Mouse (Mus musculus) bone marrow macrophage, adult 2 months (primary cell): Measurements from ENCODE around the gene Cacna1b. TPM values are rescaled to one million over a fixed set of nuclear protein-coding genes. Genes with fewer than 3 reads are reported as not detected.

Experiments used
- H3K27ac ChIP-seq: 2 replicates; pipeline ENCODE4 v1.5.1; 2012; ENCODE audit warnings: low read depth, low read length; ENCODE audit not compliant: insufficient read depth
- H3K4me1 ChIP-seq: 2 replicates; pipeline ENCODE4 v1.6.1; 2012; ENCODE audit warnings: low read length; ENCODE audit not compliant: control insufficient read depth, insufficient read depth
- H3K4me3 ChIP-seq: 2 replicates; pipeline ENCODE4 v1.5.1; 2012; ENCODE audit warnings: mild to moderate bottlenecking, low read length, moderate library complexity; ENCODE audit not compliant: insufficient read depth
- CTCF ChIP-seq: IDR thresholded peaks from 2 replicates; pipeline ENCODE4 v1.5.1; 2012; ENCODE audit warnings: low read depth, mild to moderate bottlenecking, low read length, moderate library complexity
- POLR2A ChIP-seq: IDR thresholded peaks from 2 replicates; pipeline ENCODE4 v1.6.1; 2012; ENCODE audit warnings: mild to moderate bottlenecking, low read depth, low read length, borderline replicate concordance
- polyA plus RNA-seq: library from polyadenylated mRNA; stranded (reverse); fragments of >200 nt; gene quantifications from 2 replicates; pipeline ENCODE4 v1.2.4, GENCODE M21; 2012; ENCODE audit not compliant: missing spikeins, insufficient read depth, insufficient read length

Cacna1b gene
- polyA plus RNA-seq, 1 experiment = 0.52 TPM

DNA sequence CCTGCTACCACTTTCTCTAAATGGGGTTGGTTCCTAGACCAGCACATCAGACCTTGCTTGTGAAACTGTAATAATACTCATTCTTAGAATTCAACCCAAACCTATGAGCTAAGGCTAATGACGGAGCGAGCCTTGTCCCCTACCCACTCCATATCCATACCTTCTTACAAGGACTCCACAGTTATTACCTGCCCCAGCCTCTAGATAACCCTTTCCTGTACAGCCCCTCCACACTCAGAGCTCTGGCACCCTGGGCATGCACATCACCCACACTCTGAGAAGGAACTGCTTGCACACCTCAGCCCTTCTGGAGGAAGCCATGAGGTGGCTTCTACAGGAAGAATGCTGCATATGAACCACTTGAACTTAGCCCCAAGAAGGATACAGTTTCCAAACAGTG is 72.6 kb downstream of the Cacna1b start:
- no peak overlapping the region for H3K4me3 ChIP-seq
- no peaks in the 10 kb centered on the region for H3K4me1 ChIP-seq
- H3K27ac ChIP-seq = no peak overlapping the region
- TF ChIP-seq POLR2A = no peak
- TF ChIP-seq CTCF = no peak

DNA sequence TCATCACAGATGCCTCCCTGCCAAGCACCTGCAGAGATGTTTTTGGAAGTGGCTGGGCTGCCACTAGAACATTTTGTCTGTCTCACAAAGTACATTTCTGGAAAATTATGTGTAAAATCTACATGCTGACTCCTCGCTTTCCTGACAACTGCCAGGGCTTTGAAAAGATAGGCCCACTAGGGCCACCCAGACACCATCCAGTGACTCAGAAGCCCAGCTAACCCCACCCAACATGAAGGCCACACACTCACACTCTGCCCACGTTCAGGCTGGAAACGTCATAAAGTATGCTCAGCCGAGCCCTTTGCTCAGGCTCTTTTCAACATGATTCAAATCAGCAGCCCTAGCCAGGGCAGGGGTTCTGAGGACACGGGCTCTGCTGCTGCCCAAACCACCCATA is 77.6 kb downstream of the Cacna1b start:
- Histone ChIP-seq H3K27ac (no peak overlapping the region), H3K4me3 (no peak overlapping the region), H3K4me1 (no peaks in the 10 kb centered on the region)
- TF ChIP-seq POLR2A (no peak), CTCF (no peak)

DNA sequence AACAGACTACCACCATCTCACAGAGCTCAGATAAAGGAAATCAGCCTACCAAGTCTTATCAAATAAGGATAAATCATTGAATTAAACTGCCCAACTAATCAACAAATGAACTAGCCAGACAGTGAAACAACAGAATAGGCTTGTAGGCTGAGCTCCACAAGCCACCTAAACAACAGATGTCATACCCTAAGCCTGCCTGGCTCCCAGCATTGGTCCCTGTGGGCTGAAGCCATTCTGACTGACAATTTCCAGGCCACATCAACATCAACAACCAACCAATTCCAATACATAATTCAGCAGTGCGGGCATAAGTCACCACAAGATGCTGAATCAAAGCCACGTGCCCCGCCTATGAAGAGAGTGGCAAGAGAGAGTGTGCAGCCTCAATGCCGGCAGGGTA is 78.2 kb downstream of the Cacna1b start:
- Histone ChIP-seq H3K27ac (no peak overlapping the region), H3K4me3 (no peak overlapping the region), H3K4me1 (no peaks in the 10 kb centered on the region)
- no peak for TF ChIP-seq POLR2A
- TF ChIP-seq CTCF = no peak

- H3K4me1 ChIP-seq = no peaks in the 10 kb centered on the region
- TF ChIP-seq CTCF (no peak), POLR2A (no peak)
- no peak overlapping the region for H3K27ac ChIP-seq
- H3K4me3 ChIP-seq = no peak overlapping the region
Observed at GRCm38 (mm10) chr2:24683266-24683665, 79.7 kb downstream of the Cacna1b start.

GRCm38 (mm10) chr2:24680731-24681130 is 82.2 kb downstream of the Cacna1b start:
- no peak overlapping the region for H3K27ac ChIP-seq
- H3K4me3 ChIP-seq = no peak overlapping the region
- TF ChIP-seq CTCF (no peak), POLR2A (no peak)
- no peaks in the 10 kb centered on the region for H3K4me1 ChIP-seq

GRCm38 (mm10) chr2:24680176-24680575 is 82.8 kb downstream of the Cacna1b start:
- TF ChIP-seq CTCF (no peak), POLR2A (no peak)

GRCm38 (mm10) chr2:24679012-24679651 is 83.8 kb downstream of the Cacna1b start:
- Histone ChIP-seq H3K27ac (no peak overlapping the region), H3K4me1 (peaks cover 7% of the 10 kb centered on the region), H3K4me3 (no peak overlapping the region)
- no peak for TF ChIP-seq POLR2A

More at GRCm38 (mm10) chr2:24680176-24680575, 82.8 kb downstream of the Cacna1b start:
- no peak overlapping the region for H3K4me3 ChIP-seq
- no peaks in the 10 kb centered on the region for H3K4me1 ChIP-seq
- no peak overlapping the region for H3K27ac ChIP-seq

- H3K27ac ChIP-seq = no peak overlapping the region
- no peak overlapping the region for H3K4me3 ChIP-seq
- H3K4me1 ChIP-seq = peaks cover 7% of the 10 kb centered on the region
- no peak for TF ChIP-seq CTCF
- TF ChIP-seq POLR2A = no peak
Observed at GRCm38 (mm10) chr2:24678538-24678937, 84.4 kb downstream of the Cacna1b start.

- no peak for TF ChIP-seq CTCF
- TF ChIP-seq POLR2A = no peak
- H3K27ac ChIP-seq = no peak overlapping the region
- H3K4me3 ChIP-seq = no peak overlapping the region
- peaks cover 7% of the 10 kb centered on the region for H3K4me1 ChIP-seq
Observed at GRCm38 (mm10) chr2:24678110-24678509, 84.8 kb downstream of the Cacna1b start.

DNA sequence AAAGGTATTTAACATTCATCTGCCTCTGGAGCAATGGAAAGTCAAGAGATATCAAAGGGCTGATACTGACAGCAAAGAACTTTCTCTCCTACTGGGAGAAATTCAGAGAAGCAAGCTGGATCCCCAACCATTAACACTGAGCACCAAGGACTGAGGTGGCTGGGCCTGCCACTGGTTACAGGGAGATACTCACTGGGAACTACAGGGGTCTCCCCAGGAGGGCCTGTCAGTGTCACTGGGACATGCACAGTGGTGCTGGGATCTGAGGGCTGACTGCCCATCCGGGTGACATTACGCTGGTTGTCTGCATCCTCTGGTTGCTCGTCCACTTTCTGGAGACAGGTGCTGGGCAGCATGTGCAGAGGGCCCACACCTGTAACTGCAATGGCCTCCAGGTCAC is 85.3 kb downstream of the Cacna1b start:
- no peak overlapping the region for H3K4me3 ChIP-seq
- H3K4me1 ChIP-seq = peaks cover 7% of the 10 kb centered on the region
- no peak for TF ChIP-seq CTCF
- TF ChIP-seq POLR2A = no peak
- H3K27ac ChIP-seq = no peak overlapping the region
